Mouse (Mus musculus) bone marrow, adult 2 months (tissue): ENCODE results near the gene Ttc39b. TPM values are rescaled to one million over a fixed set of nuclear protein-coding genes. Genes with fewer than 3 reads are reported as not detected.

Source experiments
- H3K27ac ChIP-seq: fragments of 200-500 bp; 2 replicates; pipeline ENCODE4 v1.5.1; 2012; ENCODE audit warnings: low read depth, mild to moderate bottlenecking, control low read depth, inconsistent platforms, low read length; ENCODE audit not compliant: control insufficient read depth, poor library complexity, insufficient read depth
- H3K4me1 ChIP-seq: fragments of 200-500 bp; 2 replicates; pipeline ENCODE4 v1.6.1; 2011; ENCODE audit warnings: low read length; ENCODE audit not compliant: control insufficient read depth, insufficient read depth
- H3K4me3 ChIP-seq: fragments of 200-500 bp; replicated peaks from 2 replicates; pipeline ENCODE3; 2011; ENCODE audit warnings: mild to moderate bottlenecking, low read depth, low read length, control low read depth; ENCODE audit not compliant: control insufficient read depth
- CTCF ChIP-seq: fragments of 200-500 bp; IDR thresholded peaks from 2 replicates; pipeline ENCODE4 v1.5.1; 2011; ENCODE audit warnings: low read length, control low read depth; ENCODE audit not compliant: control insufficient read depth, insufficient read depth
- POLR2A ChIP-seq: fragments of 200-500 bp; IDR thresholded peaks from 2 replicates; pipeline ENCODE4 v1.6.1; 2011; ENCODE audit warnings: low read depth, mild to moderate bottlenecking, control low read depth, low read length, borderline replicate concordance; ENCODE audit not compliant: control insufficient read depth
- WGBS: fragments of 180-500 bp; shearing (Covaris S2); methylation state at CpG from one replicate; pipeline ENCODE4 v1.1.7; 2018; 5-methylcytosine and 5-hydroxymethylcytosine counted together
- polyA plus RNA-seq: library from polyadenylated mRNA; stranded (reverse); fragments of >200 nt; gene quantifications from 2 replicates; pipeline ENCODE4 v1.2.4, GENCODE M21; 2011; ENCODE audit warnings: low replicate concordance; ENCODE audit not compliant: missing spikeins, insufficient read depth, insufficient read length

Gene Ttc39b
- polyA plus RNA-seq = 5.2 and 8.2 TPM in 2 replicates

GRCm38 (mm10) chr4:83323910-83324684, at the start of gene Ttc39b:
Gene Ttc39b, minus strand, starts transcription at chr4:83324255.
- H3K4me3 ChIP-seq = peak within 1 kb of the TSS; percentile 80
- peaks cover 2% of the 10 kb centered on the region for H3K4me1 ChIP-seq
- peak within 1 kb of the TSS; percentile 76 for H3K27ac ChIP-seq
- WGBS = under 1% methylated on average over 59 of the region's 59 CpGs
- TF ChIP-seq POLR2A (peak; percentile 15; the same call in 1 of the 2 replicates), CTCF (peak; percentile 1; the same call in 1 of the 2 replicates)

DNA sequence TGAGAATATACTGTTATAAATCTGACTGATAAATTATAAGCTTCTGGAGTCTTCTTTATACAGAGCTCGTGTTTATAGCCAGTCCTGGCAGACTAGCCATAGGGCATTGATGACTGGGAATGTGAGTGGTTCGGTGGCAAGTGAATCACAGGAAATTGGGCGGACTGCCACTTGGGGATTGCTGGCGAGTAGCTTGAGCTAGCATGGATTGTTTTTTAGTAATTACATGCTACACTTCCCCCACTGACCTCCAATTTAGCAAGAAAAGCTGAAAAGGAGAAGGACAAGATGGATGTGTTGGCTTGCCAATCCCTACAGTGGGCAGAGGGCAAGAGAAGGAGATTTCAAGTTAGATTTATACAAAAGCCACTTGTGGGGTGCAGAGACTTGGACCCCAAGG, 49.3 kb upstream of the Ttc39b start:
- WGBS = 68% methylated on average over 4 of the region's 4 CpGs
- Histone ChIP-seq H3K4me3 (no peak overlapping the region), H3K4me1 (no peaks in the 10 kb centered on the region; the same call in 1 of the 2 replicates), H3K27ac (no peak overlapping the region)
- no peak for TF ChIP-seq CTCF
- TF ChIP-seq POLR2A = no peak

DNA sequence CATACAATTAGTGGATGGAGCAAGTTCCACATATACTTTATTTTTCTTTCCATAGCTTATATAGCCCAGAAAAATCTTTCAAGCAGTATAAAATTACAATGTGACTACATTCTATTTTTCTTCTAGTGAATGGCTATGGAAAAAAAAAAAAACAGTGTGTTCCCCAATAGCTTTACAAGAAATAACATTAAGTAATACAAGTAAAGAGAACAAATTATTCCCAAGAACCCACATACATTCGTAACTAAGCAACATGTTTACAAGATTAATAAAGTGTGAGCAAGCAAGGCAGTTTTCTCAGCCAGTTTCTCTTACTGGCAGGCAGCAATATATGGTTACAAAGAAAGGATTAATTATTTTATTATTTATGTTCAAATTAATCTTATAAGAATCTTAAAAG, 33.7 kb upstream of the Ttc39b start:
- WGBS = 71% methylated on average over 1 of the region's 1 CpGs
- TF ChIP-seq CTCF (no peak), POLR2A (no peak)
- Histone ChIP-seq H3K27ac (no peak overlapping the region), H3K4me3 (no peak overlapping the region), H3K4me1 (no peaks in the 10 kb centered on the region; the same call in 1 of the 2 replicates)

DNA sequence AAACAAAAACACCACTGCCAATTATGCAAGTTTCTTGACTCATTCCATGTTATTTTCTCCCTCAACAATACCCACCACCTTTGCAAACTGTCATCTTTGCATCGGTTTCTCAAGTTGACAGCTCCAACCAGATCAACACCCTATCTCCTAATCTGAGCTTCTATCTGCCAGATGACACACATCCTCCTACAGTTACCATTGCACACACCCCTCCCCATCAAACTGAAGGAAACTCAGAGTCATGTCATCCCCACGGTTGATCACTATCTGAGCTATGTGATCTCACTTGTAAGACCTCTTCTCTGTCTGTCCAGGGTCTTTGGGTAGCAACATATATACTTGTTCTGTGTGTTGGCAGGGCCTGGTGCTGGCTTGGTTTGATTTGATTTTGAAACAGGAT, 30.7 kb upstream of the Ttc39b start:
- H3K4me1 ChIP-seq = no peaks in the 10 kb centered on the region; the same call in 1 of the 2 replicates
- H3K4me3 ChIP-seq = no peak overlapping the region
- WGBS = 46% methylated on average over 2 of the region's 2 CpGs
- TF ChIP-seq CTCF (no peak), POLR2A (no peak)
- H3K27ac ChIP-seq = no peak overlapping the region

DNA sequence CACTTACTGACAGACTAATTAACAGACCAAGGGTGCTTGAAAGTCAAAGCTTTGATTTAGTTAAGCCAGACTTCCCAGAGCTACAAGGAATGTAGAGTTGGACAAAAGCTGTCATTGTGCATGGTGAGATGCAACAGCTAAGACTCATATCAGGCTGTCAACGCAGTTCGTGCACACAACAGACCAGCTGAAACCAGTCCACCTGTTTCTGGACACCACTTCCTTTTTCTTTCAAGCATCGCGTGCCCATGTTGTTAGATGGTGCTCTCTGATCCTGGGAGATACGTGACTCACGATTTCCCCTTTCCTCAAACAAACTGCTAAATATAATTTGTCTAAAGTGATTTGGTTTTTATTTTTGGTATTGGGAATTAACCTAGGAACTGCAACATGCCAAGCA, 29.9 kb upstream of the Ttc39b start:
- no peak for TF ChIP-seq CTCF
- no peak for TF ChIP-seq POLR2A
- H3K4me1 ChIP-seq = no peaks in the 10 kb centered on the region; the same call in 1 of the 2 replicates
- no peak overlapping the region for H3K27ac ChIP-seq
- no peak overlapping the region for H3K4me3 ChIP-seq
- 2% methylated on average over 6 of the region's 6 CpGs for WGBS

GRCm38 (mm10) chr4:83353276-83353675, 29.2 kb upstream of the Ttc39b start:
- Histone ChIP-seq H3K4me1 (no peaks in the 10 kb centered on the region; the same call in 1 of the 2 replicates), H3K4me3 (no peak overlapping the region), H3K27ac (no peak overlapping the region)
- TF ChIP-seq CTCF (no peak), POLR2A (no peak)
- WGBS = 89% methylated on average over 12 of the region's 12 CpGs

DNA sequence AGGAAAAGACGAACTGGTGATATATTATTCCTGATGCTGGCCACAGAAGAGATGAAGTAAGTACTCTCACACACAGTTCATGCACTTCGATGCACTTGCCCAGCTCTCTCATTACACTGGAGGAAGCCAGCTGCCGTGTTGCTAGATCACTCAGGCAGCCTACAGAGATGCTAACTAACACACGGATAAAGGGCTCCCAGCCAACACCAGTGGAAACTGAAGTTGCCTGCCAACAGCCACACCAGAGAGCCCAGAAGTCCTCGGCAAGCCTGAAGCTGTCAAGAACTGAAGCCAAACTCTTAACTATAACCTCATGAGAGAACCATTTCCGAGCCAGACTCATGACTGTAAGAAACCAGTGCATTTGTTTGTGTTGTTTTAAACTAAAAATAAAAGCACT, 26.7 kb upstream of the Ttc39b start:
- TF ChIP-seq POLR2A (no peak), CTCF (no peak)
- 66% methylated on average over 6 of the region's 6 CpGs for WGBS
- Histone ChIP-seq H3K4me1 (no peaks in the 10 kb centered on the region; the same call in 1 of the 2 replicates), H3K4me3 (no peak overlapping the region), H3K27ac (no peak overlapping the region)

GRCm38 (mm10) chr4:83348970-83349369, 24.9 kb upstream of the Ttc39b start:
- WGBS = 95% methylated on average over 1 of the region's 1 CpGs
- TF ChIP-seq CTCF (no peak), POLR2A (no peak)

More at GRCm38 (mm10) chr4:83348970-83349369, 24.9 kb upstream of the Ttc39b start:
- H3K4me1 ChIP-seq = no peaks in the 10 kb centered on the region; the same call in 1 of the 2 replicates
- no peak overlapping the region for H3K27ac ChIP-seq
- H3K4me3 ChIP-seq = no peak overlapping the region
